Mouse (Mus musculus): Measurements from ENCODE around the gene Gm973.

Gene Gm973

DNA sequence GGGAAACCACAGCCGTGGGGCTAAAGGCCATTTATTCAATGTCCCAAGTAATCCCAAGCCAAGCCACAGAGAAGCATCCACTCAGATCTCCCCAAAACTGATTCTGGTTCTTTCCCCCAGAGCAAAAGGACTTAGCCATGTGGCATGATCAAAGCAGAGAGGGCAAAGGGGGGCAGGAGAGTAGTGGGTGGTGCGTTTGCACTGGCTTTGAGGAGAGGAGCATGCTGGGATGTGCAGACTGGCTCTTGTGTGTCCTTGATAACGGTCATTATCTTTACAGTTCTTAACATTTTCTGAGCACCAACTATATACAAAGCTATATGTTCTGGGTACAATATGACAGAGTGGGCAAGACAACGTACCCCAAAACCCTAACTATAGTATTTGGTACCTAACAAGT lies 23.6 kb upstream of the Gm973 start:
- DNase-seq (ENCODE audit: low spot score), result no peak

DNA sequence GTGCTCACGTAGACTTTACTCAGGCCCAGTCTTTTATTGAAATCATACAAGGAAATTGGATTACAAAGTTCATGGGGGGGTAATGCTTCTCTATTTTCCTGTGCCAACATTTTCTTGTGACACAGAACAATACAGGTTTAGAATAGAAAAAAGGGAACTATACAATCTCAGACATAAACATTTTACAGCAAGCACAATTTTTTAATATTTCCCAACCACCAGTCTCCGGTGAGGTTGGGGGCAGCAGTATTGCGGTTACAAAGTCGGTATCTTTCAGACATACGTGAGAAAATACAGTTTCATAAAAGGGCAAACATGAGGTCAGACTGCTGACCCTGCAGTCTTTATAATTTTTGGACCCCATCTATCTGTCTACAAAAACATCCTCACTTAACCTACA lies 20.1 kb upstream of the Gm973 start:
- no peak for DNase-seq (ENCODE audit: low spot score)

DNA sequence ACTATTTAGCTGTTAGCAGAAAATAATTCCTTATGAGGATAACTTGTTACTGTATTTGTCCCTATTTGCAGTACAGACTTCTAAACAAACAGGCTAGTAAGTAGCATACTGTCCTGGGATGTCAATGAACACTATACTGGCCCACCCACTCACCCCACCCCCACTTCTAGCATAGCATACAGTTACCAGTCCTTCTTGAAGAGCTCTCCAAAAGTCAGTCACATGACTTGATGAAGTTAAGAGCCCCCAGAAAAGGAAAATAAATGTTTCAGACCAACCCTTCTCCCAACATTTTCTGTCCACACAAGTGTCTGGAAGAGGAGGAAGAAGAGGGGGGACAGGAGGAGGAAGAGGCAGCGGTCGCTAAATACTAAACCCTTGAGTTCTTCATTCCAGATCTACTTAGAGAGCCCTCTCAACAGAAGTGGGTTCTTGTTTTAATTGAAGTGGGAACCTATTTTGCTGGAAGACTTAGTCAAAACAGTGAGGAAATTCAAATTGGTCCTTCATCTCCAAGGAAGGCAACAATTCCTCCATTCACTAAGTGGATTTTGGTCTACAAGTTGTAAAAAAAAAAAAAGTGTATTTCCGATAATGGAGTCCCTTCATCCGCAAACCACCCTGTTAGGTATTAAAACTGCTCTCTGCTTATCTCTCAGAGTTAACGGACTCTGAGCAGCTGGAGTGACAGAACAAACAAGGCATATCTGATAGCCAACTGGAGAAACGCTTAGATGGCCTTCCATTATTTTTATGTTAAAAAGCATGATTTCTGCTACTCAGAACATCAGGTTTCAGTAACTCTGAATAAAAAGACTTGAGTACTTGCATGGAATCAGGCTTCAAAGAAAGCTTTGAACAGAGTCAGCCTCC lies 18.1 kb upstream of the Gm973 start:
- no peak for DNase-seq (ENCODE audit: low spot score)

DNA sequence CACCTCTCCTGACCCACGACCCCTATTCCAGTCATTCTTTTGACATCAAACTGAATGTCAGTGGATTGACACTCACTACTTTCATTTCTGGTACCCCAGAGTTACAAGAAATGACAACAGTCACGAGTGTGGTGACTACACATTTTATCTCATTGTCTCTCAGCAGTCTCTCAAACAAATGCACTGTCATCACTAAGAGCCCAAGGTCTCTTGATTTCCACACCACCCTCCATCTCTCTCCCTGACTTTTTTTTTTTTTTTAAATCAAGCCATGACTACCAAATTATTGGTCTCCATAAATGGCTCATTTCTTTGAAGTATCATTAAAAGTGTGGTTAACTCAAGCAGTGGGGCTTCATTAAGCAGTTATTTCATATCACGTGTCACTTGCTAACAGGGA lies 16.7 kb upstream of the Gm973 start:
- no peak for DNase-seq (ENCODE audit: low spot score)

DNA sequence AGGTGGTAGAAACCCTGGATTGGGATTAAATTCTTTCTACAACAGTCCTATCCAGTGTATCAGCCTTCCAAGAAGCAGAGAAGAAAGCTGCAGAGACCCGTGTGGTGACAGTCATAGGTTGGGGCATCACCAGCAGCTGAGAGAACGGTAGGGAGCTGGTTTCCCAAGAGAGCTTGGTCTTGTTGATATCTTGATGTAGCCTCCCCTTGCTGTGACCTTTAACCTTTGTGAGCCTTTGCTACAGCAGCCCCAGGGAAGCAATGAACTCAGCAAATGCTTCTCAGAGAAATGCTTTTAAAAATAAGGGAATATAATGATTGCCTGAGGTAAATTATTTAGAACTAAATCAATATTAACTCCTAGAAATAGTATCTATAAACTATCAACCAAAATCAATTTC lies 13.7 kb upstream of the Gm973 start:
- DNase-seq (ENCODE audit: low spot score), result no peak

DNA sequence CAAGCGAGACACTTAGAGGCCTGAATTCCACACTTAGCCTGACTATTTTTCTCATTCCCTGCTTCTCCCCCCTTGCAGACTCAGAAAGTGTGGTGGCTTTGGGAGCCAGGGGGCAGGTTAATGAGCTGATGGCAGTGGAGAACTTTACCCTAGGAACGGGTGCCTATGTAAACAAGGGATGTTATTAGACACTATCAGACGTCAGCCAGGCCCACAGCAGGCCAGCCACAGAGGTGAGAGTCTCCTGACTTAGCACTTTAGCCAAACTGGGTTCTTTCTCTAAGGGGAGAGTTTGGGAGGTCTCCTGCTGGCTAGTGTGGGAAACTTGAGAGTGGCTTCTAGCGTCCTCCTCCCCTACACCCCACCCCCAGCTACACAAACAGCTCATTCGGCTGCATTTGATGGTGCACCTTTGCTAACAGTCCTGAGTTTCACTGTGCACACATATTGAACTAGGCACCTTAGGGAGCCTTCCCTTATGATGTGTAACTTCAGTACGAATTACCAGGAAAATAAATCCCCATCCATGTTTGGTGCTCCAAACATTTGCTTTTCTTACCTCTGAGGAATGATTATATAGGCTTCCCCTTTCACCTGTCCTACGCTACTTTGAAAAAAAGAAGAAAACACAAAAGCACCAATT lies 12.3 kb upstream of the Gm973 start:
- no peak for DNase-seq (ENCODE audit: low spot score)

DNA sequence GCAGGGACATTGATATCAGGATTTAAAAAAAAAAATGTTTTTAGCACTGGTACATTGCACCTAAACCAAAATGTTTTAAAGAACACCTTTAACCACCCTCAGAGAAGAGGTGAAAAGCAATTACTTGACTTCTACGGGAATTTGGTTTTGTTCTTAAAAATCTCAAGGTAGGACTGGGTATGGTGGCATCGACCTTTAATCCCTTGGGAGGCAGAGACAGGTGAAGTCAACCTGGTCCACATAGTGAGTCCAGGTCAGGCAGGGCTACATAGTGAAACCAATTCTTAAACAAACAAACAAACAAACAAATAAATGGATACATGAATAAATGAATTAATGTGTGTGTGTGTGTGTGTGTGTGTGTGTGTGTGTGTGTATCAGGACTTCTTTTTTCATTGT lies 11.8 kb upstream of the Gm973 start:
- no peak for DNase-seq (ENCODE audit: low spot score)

DNA sequence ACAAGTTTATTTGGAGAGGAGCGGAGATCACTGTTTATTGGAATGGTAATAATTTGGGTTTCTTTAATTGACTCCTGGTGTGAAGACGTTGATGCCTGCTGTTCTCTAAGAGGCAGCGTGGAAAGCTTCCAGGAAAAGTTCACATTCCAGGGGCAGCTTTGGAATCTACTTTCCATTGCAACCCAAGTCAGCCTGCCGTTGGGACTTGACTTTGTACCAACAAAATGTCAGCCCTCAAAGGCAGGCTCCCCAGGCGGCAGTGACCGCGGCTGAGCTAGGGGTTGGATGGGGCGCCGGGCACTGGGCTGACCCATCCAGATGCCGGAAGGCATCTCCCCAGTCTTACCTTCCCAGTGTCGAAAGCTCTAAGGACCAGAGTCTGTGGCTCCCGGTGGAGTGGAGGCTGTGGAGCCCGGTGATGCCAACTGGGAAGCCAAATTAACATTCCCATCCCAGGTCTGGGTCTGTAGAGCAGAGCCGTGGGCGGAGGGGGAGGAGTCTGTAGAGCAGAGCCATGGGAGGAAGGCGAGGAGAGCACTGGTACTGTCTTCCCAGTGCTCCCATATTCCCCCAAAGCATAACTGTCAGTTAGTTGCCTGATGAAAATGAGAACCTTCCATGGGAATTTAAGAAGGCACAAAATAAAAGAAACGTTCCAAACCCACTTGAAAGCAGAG lies 7.5 kb upstream of the Gm973 start:
- DNase-seq (ENCODE audit: low spot score), result no peak

DNA sequence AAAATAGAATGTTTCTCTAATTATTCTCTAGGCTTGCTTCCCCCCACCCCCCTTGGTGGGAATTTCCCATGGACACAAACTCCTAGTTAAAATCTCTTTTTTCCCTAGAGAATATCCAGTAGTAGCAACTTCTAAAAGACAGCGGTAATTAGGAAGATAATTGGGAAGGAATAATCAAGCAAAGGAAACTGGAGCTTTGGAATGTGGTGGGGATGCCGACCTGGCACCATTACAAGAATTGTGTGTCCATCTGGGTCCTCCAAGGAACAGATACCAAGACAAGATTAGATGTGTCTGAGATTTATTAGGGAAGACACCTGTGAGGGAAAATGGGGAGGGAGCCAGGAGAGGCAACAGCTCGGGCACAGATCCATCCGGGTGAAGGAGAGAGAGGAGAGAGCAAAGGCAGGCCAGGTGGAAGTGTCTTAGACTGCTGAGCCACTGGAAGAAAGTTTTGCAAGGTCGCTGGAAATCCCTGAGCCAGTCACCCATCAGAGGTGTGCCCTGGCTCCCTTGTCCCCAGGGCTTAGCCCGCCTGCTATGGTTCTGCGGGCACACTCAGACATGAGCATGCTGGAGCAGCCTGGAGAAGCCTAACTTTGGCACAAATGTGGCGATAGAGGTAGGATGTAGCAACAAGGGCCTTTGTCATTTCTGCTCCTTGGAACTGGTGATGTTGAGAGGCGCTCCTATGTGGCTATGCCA lies 4.3 kb upstream of the Gm973 start:
- DNase-seq (ENCODE audit: low spot score), result no peak

DNA sequence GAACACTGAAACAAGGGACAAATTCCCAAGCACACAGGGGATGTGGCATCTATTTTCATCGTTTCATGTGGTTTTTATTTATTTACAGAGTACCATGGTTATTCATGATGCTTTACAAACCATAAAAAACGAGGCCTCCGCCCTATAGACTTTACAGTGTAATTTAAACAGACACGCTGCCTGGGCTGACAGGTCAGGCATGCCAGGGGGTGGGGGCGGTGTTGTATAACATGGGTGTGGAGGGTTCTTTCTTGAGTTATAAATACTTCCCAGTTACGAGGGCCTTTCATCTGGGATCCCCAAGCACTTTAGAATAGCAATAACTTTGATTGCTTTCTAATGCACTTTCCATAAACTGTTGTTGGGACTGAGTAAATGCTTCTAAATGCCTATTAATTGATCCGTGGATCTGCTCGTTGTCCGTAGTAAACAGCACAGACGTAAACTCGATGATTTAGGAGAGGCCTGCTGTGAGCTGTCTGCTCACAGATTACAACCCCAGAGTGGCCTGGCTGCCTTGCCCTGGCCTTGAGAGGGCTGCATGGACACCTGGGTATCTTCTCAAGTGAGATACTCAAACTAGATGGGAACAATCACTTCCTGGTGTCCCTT lies 4.3 kb downstream of the Gm973 start:
- no peak for DNase-seq (ENCODE audit: low spot score)

DNA sequence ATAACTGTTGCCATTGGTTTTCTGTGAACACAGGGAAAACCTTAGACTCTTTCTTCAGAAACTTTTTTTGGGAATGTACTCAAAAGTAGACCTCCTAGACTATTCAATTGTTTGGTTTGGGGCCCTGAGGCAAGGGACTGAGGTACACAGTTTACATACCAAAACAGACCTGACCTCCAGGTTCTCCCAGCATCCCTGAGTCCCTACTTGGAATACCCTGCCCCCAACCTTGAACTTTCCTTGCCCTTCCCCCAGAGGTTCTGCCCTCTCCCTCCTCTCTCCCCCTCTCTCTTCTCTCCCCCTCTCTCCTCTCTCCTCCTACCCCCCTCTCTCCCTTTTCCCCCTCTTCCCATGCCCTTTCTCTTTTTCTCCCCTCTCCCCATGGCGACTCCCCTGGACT lies 6.4 kb downstream of the Gm973 start:
- DNase-seq (ENCODE audit: low spot score), result no peak

DNA sequence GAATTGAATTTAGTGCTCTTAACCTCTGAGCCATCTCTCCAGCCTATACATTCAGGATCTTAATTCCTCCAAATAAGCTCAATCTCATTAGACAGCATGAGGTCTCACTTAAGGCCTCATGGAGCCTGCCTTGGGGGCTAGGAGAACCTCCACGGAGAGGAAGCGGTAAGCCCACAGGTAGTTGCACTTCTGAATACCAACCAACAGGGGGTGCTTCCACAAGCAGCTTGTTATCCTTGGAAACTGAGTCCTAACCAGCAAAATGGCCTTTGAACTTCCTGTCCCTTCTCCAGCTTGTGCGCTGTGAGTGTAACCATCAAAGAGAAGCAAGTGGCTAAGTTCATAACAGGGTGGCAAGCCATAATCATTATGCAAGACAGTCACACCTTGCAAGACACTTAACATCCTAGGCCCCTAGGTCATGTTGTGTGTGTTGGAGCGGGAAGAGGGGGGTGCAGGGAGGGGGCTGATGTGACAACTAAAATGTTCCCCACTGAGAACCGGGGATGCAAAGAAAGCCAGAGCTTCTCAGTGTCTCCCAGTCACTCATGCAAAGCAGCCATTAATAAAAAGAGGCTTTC lies 7.4 kb downstream of the Gm973 start:
- DNase-seq (ENCODE audit: low spot score), result no peak

DNA sequence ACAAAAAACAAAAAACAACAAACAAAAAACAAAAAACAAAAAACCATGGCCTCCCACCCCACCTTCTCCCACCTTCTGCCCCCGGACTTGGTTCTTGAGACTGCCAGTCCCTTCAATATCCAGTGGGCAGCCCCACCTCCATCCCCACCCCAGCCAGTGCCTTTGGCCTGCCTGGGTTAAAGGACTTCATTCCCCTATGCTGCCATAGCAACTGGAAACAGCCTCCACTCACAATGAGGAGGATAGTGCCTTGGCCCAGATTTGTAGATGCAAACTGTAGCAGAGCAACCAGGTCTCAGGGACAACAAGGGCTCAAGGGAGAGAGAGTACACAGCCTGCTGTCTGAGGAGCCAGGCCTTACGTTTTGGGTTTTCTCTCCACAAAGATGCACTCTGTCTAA lies 8.0 kb downstream of the Gm973 start:
- no peak for DNase-seq (ENCODE audit: low spot score)

DNA sequence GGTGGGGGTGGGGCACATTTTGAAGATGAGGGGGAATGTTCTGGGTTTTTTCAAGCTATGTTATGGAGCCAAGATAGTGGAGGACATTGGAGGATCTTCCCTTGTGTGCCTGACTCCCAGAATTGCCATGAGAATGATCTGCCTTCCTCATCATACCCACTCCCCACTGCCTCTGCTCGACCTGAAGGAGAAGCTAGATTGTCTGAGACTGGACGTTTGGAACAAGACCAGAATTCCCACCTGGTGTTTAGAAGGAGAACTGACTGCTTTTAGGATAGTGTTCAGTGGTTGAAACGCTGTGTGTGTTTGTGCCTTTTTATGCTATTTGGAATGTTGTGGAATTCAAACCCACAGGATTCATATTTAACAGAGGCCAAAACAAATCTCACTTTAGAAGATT lies 8.7 kb downstream of the Gm973 start:
- DNase-seq (ENCODE audit: low spot score), result no peak

DNA sequence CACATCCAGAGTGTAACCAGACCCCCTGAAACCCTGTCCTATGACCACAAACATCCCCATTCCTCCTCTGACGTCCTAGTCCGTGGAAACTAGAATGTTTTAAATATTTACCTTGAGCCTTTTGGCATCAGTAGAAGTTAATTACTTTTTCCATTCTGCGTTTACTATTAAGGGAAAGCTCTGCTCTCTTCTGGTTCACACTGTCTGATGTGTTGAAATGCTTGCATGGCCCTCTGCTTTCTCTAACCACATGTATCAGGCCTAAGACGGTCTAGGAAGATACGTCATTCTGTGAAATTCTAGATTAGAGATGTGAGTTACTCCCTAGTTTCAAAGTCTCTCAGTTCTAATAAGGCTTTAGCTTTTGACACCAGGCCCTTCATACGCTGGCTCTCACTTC lies 11.2 kb downstream of the Gm973 start:
- no peak for DNase-seq (ENCODE audit: low spot score)

DNA sequence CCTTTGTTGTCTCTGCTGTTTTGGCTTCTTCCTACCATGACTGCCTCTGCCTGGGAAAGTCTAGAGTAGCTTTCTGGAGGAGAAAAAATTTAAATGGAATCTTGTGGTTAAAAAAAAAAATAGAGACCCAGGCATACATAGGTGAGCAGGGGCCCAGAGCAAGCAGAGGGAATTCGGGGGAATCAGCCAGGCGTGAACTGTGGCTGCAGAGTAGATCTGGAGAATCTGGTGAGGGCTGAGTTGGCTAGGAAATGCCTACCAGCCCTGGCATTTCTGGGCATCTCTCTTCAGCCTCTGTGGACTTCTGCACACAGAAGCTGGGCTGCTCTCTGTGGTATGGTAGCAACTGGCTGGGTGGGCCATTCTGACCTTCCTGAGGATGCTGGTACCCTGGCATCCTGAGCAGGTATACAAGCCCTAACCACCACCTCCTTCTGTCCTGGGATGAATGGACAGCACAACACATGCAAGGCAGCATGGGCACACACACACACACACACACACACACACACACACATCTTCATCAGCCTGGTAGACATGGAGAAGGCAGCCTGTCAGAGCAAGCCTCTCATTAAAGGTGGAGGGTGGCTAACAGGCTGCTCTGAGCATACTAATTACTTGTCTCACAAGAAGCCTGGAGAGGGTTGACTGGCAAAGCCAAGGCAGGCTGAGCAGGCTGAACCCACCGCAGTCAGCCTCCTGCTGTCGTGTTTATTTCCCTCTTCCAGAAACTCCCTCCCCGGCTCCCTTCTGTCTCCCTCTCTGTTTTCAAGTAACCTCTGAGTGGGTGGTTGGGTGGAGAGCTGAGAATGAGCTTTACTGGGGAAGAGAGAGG lies 19.1 kb downstream of the Gm973 start:
- DNase-seq (ENCODE audit: low spot score), result no peak

DNA sequence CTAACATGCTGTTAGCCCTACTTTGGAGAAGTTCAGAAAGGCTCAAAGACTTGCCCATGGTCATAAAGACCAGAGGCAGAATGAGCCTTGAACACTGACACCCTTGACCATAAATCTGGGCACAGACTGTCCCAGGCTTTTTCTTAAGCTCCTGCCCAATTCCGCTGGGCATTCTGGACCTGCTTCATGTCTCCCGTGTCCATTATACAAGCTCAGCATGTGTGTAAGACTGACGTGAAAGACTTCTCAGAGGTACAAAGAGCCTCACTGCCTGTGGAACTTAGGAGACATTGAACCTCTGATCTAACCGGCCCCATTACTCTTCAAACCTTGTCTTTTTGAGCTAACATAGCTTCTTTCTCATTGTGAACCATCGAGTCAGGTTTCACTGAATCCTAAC lies 22.3 kb downstream of the Gm973 start:
- DNase-seq (ENCODE audit: low spot score), result no peak

DNA sequence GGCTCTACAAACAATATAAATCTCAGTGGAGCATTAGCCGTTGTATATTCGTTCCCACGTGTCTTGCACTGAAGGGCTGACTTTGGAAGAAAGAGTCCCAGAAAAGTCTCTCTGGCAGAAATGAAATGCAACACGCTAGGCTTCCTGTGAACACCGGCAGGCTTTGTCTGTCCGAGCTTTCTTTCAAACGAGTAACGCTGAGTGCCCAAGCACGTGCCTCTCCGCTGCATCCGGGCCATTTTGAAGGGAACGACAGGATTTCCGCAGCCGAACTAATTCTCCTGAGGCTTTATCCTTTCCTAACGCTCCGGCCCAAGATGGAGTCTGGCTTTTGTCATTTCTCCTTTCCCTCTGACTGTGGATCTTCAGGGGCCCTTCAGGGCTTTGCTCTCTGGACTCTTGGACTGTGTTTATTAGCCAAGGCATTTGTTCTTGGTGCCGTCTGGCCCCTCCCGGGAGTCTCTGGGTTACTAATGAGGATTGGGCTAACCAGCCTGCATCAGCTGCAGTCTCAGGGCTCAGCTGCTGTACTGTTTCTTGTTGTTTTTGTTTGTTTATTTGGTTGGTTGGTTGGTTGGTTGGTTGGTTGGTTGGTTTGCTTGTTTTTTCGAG lies 24.6 kb downstream of the Gm973 start:
- DNase-seq (ENCODE audit: low spot score), result no peak

DNA sequence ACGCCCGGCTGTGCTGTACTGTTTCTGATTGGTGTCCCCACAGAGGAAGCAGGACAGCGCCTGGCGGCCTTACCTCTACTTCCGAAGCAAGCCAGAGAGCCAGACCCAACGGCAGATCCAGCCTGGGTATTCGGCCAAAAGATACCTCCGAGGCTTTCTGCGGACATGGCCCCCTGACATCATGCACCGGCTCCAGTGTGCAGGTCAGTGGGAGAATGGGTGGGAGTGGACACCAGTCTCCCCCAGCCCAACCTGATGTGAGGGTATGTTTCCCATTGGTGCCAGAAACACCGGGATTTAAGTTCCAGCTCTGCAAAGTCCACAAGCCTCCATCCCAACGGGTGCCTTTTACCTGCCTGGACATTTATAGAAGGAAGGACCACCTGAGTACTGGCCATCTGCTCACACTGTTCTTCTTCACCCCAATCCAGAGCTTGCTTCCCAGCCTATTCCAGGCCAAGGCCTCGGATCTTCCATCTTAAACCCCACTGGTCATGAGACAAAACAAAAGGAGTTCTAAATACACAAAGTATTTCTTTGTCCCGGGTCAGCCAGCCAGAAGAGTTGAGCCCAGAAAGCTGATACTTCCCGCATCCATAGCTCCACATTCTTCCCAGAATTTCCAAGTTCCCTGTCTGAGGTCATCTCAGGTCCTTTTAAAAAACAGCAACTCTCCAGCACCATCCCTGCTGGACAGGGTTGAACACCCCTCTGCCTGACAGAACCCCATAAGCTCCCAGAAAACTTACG lies 25.4 kb downstream of the Gm973 start:
- no peak for DNase-seq (ENCODE audit: low spot score)

DNA sequence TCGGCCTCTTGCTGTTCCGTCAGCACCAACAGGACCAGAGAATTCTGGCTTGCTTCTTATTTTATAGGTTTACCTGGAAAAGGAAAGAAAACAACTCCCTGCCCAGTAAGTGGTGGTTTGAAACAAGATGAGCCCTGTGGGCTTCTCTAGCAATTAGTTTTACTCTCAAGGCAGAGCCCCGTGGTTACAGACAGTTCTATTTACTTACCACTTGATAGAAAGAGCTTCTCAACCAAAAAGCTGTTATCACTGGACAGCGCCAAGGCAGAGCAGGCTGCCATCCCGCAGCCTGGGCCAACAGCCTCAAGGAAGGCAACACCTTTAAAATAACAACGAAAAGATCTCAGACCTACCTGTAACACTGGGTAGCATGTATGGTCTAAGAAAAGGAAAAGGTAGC lies 26.2 kb downstream of the Gm973 start:
- DNase-seq (ENCODE audit: low spot score), result no peak

Measured in T-cell, adult 2 months (primary cell).